Mouse (Mus musculus) right cerebral cortex, adult 18-20 months (tissue): ENCODE measurements at regions not wholly inside any gene's neighbourhood (a gene's known extent, or its start where the extent isn't known, plus 50 kb on each side); places are given as distances from the start of the nearest gene placed in this dataset.

ENCODE experiments used
- DNase-seq: peaks from one replicate; pipeline ENCODE4 v3.0.0; 2022; ENCODE audit warnings: mixed read lengths

DNA sequence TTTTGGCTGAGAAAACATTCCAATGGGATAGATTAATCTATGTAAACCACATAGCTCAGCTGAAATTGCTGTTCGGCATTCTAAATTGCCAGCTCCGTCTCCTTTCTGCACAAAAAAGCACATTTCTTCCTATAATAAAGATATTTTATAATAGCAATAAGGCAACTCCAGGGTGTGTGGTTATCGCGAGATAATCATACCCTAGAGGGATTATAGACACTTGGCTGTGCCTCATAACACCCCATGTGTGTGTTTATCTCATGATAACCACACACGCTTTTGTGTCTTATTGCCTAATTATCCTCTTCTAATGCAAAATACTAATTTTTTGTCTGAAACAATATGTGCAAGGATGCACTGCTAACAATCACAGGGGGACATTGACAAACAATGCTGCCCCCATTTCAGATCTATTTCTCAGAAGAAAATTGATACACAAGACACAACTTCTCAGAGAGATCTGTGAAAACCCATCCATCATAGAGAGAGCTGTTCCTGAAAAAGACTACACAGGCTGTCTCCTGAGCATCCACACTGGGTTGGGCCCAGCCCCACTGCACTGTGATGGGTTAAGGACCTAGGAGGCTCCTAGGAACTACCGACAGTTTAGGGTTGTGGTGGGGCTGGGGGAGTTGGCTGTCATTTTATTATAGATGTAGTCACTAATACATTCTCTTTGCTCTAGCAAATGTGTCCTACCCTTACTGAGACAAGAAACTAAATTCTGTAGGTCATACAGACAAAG, 454.7 kb upstream of the BC052040 start:
- no peak for DNase-seq

GRCm38 (mm10) chr2:115131746-115132145, 449.8 kb upstream of the BC052040 start:
- DNase-seq: no peak

- DNase-seq: no peak
These were observed 449.3 kb upstream of the BC052040 start for GRCm38 (mm10) chr2:115132165-115132592.

GRCm38 (mm10) chr2:115141416-115141815, 440.1 kb upstream of the BC052040 start:
- DNase-seq: no peak

- no peak for DNase-seq
These were observed 409.4 kb upstream of the BC052040 start for GRCm38 (mm10) chr2:115172111-115172510.

- DNase-seq: no peak
These were observed 404.4 kb upstream of the BC052040 start for GRCm38 (mm10) chr2:115177076-115177475.

DNA sequence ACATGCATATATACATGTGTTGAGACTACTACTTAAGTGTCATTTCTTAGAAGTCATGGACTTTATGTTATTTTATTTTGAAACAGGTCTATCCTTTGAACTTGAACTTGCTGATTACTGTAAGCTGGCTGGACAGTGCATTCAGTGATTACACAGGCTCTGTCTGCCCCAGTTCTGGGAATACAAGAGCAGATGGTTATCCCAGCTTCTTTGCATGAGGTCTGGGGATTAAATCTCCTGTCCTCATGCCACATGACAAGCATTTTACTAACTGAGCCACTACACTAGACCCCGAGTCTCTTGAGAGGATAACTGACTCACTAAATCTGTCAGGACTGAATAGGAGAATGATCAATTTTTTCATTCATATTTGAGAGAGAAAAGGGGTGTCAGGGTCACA, 403.6 kb upstream of the BC052040 start:
- no peak for DNase-seq

GRCm38 (mm10) chr2:115211191-115211590, 370.3 kb upstream of the BC052040 start:
- DNase-seq: no peak

- DNase-seq: no peak
These were observed 368.1 kb upstream of the BC052040 start for GRCm38 (mm10) chr2:115213181-115213970.

- no peak for DNase-seq
These were observed 367.2 kb upstream of the BC052040 start for GRCm38 (mm10) chr2:115214292-115214691.

- DNase-seq: no peak
These were observed 351.5 kb upstream of the BC052040 start for GRCm38 (mm10) chr2:115230041-115230440.

DNA sequence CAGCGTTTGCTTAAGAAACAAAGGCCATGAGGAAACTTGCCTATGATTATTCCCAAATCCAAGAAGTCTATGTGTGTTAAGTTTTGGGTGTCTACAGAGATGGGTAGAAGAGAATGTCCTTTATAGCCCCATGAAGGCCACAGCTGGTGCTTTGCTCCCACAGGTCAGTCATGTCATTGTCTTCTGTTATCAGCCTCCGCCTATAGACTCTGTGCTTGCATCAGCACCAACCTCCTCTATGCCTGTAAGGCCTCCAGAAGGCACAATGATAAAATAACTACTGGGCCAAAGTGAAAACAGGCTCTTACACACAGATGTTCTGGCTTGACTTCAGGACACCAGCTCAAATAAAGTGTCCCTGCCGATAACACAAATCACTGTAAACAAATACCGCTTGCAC, 333.8 kb upstream of the BC052040 start:
- DNase-seq: no peak

GRCm38 (mm10) chr2:115250019-115250807, 331.3 kb upstream of the BC052040 start:
- no peak for DNase-seq

- DNase-seq: no peak
These were observed 324.1 kb upstream of the BC052040 start for GRCm38 (mm10) chr2:115257391-115257790.

- DNase-seq: no peak
These were observed 313.3 kb upstream of the BC052040 start for GRCm38 (mm10) chr2:115268247-115268646.

DNA sequence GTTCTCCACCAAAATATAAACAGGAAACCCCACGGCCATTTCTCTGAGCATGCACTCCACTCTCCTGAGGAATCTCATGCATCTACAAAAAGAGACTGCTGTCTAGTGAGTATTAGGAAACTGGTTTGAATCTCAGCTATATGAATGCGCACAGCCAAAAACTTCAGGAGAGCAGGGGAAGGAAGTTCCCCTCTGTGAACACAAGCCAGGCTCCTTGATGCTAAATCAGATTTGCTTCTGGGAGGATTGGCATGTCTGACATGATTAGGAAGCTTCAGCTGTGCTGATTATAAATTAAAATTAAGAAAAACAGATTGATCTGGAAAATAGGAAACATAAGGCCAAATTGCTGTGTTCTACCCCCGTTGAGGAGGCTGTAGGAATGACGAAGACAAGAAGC, 304.1 kb upstream of the BC052040 start:
- no peak for DNase-seq

- no peak for DNase-seq
These were observed 288.5 kb upstream of the BC052040 start for GRCm38 (mm10) chr2:115293020-115293419.

DNA sequence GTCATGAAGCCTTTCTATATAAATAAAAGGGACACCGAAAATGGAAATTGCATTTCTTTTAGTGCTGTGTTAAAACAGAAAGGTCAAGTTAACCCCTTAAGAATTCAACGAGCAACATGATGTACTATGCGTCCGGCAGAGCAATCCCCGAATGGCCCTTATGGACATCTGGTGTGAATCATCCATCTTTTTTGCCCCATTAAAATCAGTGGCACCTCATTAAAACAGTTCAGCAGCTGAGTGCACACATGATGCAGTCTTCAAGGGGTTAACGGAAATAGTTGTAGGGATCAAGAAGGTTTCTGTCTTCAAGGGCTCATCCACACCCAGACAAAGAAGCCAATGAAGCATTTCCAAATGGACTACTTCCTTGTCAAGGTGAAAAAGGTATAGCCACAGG, 284.1 kb upstream of the BC052040 start:
- no peak for DNase-seq

DNA sequence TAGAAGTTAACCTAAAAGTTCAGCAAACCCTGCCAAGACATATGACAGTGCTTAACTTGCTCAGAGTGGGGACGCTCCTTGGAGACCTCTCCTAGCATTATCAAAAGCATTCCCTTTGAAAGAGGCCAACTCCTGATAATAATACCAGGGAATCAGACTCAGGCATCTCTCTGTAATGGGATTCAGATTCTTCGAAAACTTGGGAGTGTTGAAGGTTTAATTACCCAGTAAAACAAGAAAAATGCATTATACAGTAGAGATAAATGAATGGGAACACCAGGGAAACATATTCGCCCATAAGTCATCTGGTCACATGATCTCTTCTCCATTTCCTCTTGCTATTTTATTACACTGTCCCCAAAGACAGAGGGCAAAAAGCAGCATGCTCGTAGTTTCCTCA, 274.3 kb upstream of the BC052040 start:
- DNase-seq: no peak

DNA sequence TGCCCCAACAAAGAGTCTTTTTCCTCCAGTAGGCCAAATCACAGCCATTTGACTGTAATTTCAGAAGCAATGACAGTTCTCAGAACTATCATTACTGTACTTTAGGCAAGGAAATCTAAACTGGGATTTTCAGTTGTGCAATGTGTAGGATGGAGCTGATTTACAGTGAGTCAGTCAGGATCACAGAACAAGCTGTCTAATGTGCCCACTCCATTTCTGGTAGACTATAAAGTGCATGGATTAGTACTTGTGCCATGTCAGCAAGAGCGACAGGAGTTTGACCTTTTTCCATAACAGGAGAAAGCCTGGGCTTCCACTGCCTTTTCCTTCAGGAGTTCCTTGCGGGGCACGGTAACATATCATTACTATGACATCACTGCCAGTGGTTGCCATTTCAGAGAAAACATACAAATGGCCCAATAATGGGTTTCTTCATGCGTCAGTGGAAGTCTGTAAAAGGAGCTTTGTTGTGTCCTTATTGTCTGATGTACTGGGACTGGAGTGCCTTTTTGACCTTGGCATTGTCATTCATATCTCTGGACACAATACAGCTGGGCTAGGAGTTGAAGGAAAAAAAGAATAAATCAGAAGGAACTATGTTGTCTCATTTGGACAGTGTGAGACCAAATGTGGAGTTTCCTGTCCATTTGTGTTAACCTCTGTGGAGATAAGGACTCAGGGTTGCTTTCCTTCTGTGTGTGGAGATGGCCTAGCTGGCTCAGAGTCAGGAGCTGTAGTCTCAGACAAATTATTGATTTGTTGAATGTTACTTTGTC, 271.5 kb upstream of the BC052040 start:
- DNase-seq: peak; percentile 13

DNA sequence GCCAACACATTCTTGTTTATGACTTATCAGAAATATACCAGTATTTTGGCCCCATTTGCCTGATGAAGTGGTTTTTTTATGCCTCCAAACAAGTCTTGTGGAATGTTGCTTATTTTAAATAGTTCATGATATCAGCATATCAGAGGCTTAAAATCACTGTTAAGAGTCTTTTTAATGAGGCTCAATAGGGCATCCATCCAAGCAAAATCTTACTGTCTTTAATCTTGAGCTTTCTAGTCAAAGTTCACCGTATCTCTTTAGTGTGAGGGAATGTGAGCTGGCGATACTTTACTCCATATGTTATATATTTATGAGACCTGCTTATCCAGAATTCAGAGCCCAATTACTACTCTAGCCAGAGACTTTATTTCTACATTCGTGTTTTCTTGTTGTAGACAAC, 263.0 kb upstream of the BC052040 start:
- no peak for DNase-seq

- DNase-seq: no peak
These were observed 258.9 kb upstream of the BC052040 start for GRCm38 (mm10) chr2:115322582-115322981.

- no peak for DNase-seq
These were observed 255.0 kb upstream of the BC052040 start for GRCm38 (mm10) chr2:115326526-115326925.
